ENCODE assay signal across 19 mouse cellular contexts in the genomic region with DNA sequence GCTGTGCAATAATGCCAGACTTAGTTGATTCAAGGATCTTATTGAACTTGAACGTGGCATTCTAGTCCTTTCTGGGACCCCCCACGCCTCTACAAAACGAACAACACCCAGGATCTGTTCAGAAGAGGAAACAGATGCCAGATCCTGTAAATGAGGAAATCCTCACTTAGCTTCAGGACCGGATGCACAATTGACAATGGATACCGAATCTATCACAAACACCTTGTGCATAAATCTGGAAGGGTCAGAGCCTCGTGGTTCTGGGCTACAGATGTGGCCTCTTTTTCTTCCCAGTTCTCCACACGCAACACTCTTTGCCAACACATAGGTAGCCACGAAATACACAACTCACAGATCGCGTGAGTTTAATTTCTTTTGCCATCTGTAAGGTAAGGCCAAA.
A peak's percentile ranks its signal among the peaks of the same experiment; 100 is the strongest.
DNase-seq lines count a peak whose midpoint lies in the region; ATAC-seq and TF ChIP-seq lines count a peak whose summit lies in the region.
"Had no signal": no experiment of that assay in that cellular context is flagged by ENCODE, and none has a peak within 500 bp of the region (broad histone marks: within the 10 kb centered on the region; RNA-seq: fewer than 3 reads in every experiment).

No protein-coding gene starts in this region.

- peak; percentile 41; the same call in 1 of the 2 replicates for TF ChIP-seq EP300 in lung, postnatal 0 days (IDR thresholded peaks at IDR 0.05)
- no peak for TF ChIP-seq EP300 in stomach, postnatal 0 days (optimal IDR thresholded peaks at IDR 0.05)

- peak overlapping the region; percentile 32 for H3K4me3 ChIP-seq in gastrocnemius, adult 2 months
- H3K4me3 ChIP-seq in lung, postnatal 0 days (ENCODE audit: low read depth, low read length) = no peak overlapping the region
- H3K4me3 ChIP-seq in liver, embryonic 12.5 days = 0 out of 2 replicates have a peak overlapping the region, but pooled peaks have one; percentile 12
- H3K4me3 ChIP-seq in stomach, postnatal 0 days (ENCODE audit: low read depth, low read length) = no peak overlapping the region
- H3K4me3 ChIP-seq: embryonic facial prominence, embryonic 10.5 days; hindbrain, embryonic 13.5 days; kidney, embryonic 15.5 days; midbrain, embryonic 10.5 days had no signal

- WGBS in lung, postnatal 0 days = 49% methylated on average over 10 of the region's 10 CpGs
- WGBS in liver, embryonic 12.5 days (ENCODE audit: insufficient replicate concordance) = 36% methylated on average over 10 of the region's 10 CpGs
- 80% methylated on average over 10 of the region's 10 CpGs for WGBS in stomach, postnatal 0 days

- H3K9ac ChIP-seq in lung, postnatal 0 days (replicated peaks; ENCODE audit: low read depth) = no peak overlapping the region
- peak overlapping the region; percentile 58 for H3K9ac ChIP-seq in liver, embryonic 12.5 days
- H3K9ac ChIP-seq in stomach, postnatal 0 days (ENCODE audit: low read length) = no peak overlapping the region
- H3K9ac ChIP-seq: forebrain, postnatal 0 days; kidney, embryonic 15.5 days had no signal

- H3K36me3 ChIP-seq in lung, postnatal 0 days (ENCODE audit: insufficient read depth, low read length) = no peaks in the 10 kb centered on the region
- no peaks in the 10 kb centered on the region for H3K36me3 ChIP-seq in liver, embryonic 12.5 days
- no peaks in the 10 kb centered on the region for H3K36me3 ChIP-seq in stomach, postnatal 0 days (ENCODE audit: control insufficient read depth, insufficient read depth, low read length)
- H3K36me3 ChIP-seq: embryonic facial prominence, embryonic 10.5 days; hindbrain, embryonic 13.5 days; kidney, embryonic 15.5 days; midbrain, embryonic 10.5 days had no signal

- H3K9me3 ChIP-seq in lung, postnatal 0 days (ENCODE audit: low read length) = no peaks in the 10 kb centered on the region
- no peaks in the 10 kb centered on the region for H3K9me3 ChIP-seq in liver, embryonic 12.5 days (replicated peaks)
- H3K9me3 ChIP-seq in stomach, postnatal 0 days (ENCODE audit: control insufficient read depth, low read length) = no peaks in the 10 kb centered on the region
- H3K9me3 ChIP-seq: embryonic facial prominence, embryonic 10.5 days; hindbrain, embryonic 13.5 days; kidney, embryonic 15.5 days; midbrain, embryonic 10.5 days had no signal

- H3K4me2 ChIP-seq in lung, postnatal 0 days (replicated peaks; ENCODE audit: low read depth, low read length) = peak overlapping the region; percentile 27; the same call in 1 of the 2 replicates
- H3K4me2 ChIP-seq in liver, embryonic 12.5 days = peak overlapping the region; percentile 56
- H3K4me2 ChIP-seq in stomach, postnatal 0 days (replicated peaks; ENCODE audit: low read depth) = no peak overlapping the region
- H3K4me2 ChIP-seq: kidney, embryonic 15.5 days had no signal

- H3K27me3 ChIP-seq in lung, postnatal 0 days (replicated peaks; ENCODE audit: insufficient read depth, low read length) = no peaks in the 10 kb centered on the region
- H3K27me3 ChIP-seq in liver, embryonic 12.5 days (replicated peaks) = 0 out of 2 replicates have a peak, but pooled peaks cover 4% of the 10 kb centered on the region
- no peaks in the 10 kb centered on the region for H3K27me3 ChIP-seq in stomach, postnatal 0 days (ENCODE audit: control insufficient read depth, insufficient read depth, low read length)
- H3K27me3 ChIP-seq: hindbrain, embryonic 13.5 days; kidney, embryonic 15.5 days had no signal

- H3K27ac ChIP-seq in gastrocnemius, adult 2 months = no peak overlapping the region
- no peak overlapping the region for H3K27ac ChIP-seq in lung, postnatal 0 days (ENCODE audit: low read length)
- peak overlapping the region; percentile 65; the same call in 1 of the 2 replicates for H3K27ac ChIP-seq in liver, embryonic 12.5 days
- H3K27ac ChIP-seq in stomach, postnatal 0 days (replicated peaks) = no peak overlapping the region
- H3K27ac ChIP-seq: embryonic facial prominence, embryonic 10.5 days; hindbrain, embryonic 13.5 days; kidney, embryonic 15.5 days; midbrain, embryonic 10.5 days had no signal

- intact Hi-C loops in gastrocnemius, adult 2 months (cut with DNase I) = no loop called here
- intact Hi-C loops in gastrocnemius, postnatal 36 days (cut with DNase I) = no loop called here

- no peak for ATAC-seq in lung, postnatal 0 days
- ATAC-seq in liver, embryonic 12.5 days = no peak
- peak; percentile 30 for ATAC-seq in megakaryocyte, adult 5-6 weeks (ENCODE audit: poor library complexity, severe bottlenecking)
- ATAC-seq in stomach, postnatal 0 days (ENCODE audit: low FRiP score, low TSS enrichment) = no peak
- ATAC-seq: forebrain, postnatal 0 days had no signal

- no peak for TF ChIP-seq CTCF in gastrocnemius, adult 2 months (IDR thresholded peaks at IDR 0.05)
- no peak for TF ChIP-seq CTCF in lung, postnatal 0 days (IDR thresholded peaks at IDR 0.05)
- no peak for TF ChIP-seq CTCF in stomach, postnatal 0 days (IDR thresholded peaks at IDR 0.05; ENCODE audit: low read depth)

- H3K4me1 ChIP-seq in lung, postnatal 0 days (ENCODE audit: insufficient read depth, low read depth, low read length) = peaks cover 2% of the 10 kb centered on the region; the same call in 1 of the 2 replicates
- H3K4me1 ChIP-seq in liver, embryonic 12.5 days = peaks cover 72% of the 10 kb centered on the region
- H3K4me1 ChIP-seq in stomach, postnatal 0 days (replicated peaks; ENCODE audit: control insufficient read depth, insufficient read depth) = no peaks in the 10 kb centered on the region

- no peak for DNase-seq in gastrocnemius, adult 2 months
- DNase-seq in gastrocnemius, adult 18-20 months (ENCODE audit: low spot score) = no peak
- no peak for DNase-seq in lung, postnatal 0 days (ENCODE audit: low spot score)
- no peak for DNase-seq in lung, adult 18-20 months
- no peak for DNase-seq in stomach, postnatal 0 days (ENCODE audit: low spot score)
- DNase-seq in gastrocnemius, postnatal 36 days = no peak
- DNase-seq: adrenal gland, adult 8-10 months; cerebellum, adult 11-12 months; cerebellum, postnatal 36 days; forebrain, postnatal 0 days; gastrocnemius, postnatal 10 days; right cerebral cortex, adult 18-20 months; thymus, adult 18-20 months had no signal

Comparison
In these comparisons a context has a peak if more than half of its experiments do, and no peak if none do; other contexts are left out.
1. H3K4me3 ChIP-seq: peak in gastrocnemius, adult 2 months (single experiment) and liver, embryonic 12.5 days (single experiment); none in lung, postnatal 0 days (single experiment) and stomach, postnatal 0 days (single experiment).